In genomic region chr4:21688703-21689200, GRCm38 (mm10) we compare ENCODE assay signal across 8 mouse cellular contexts. TPM values are rescaled to one million over a fixed set of nuclear protein-coding genes. Genes with fewer than 3 reads are reported as not detected.
DNase-seq lines count a peak whose midpoint lies in the region; ATAC-seq and TF ChIP-seq lines count a peak whose summit lies in the region.

No protein-coding gene starts in this region.

- no peak overlapping the region for H3K4me3 ChIP-seq in cerebellum, adult 2 months (replicated peaks; ENCODE audit: insufficient read depth, low read depth, low read length)
- peak overlapping the region; percentile 68 for H3K4me3 ChIP-seq in ES-Bruce4 (ENCODE audit: low read depth, low read length)
- H3K4me3 ChIP-seq in embryonic fibroblast, embryonic 13.5 days (ENCODE audit: insufficient read depth, low read length), result peak overlapping the region; percentile 19
- peak overlapping the region; percentile 39 for H3K4me3 ChIP-seq in intestine, embryonic 14.5 days (ENCODE audit: low read depth, low read length)
- H3K4me3 ChIP-seq in midbrain, embryonic 10.5 days, result peak overlapping the region; percentile 64

- peak overlapping the region; percentile 83 for H3K9ac ChIP-seq in ES-Bruce4 (ENCODE audit: low read depth, poor library complexity, severe bottlenecking)
- no peak overlapping the region for H3K9ac ChIP-seq in intestine, embryonic 14.5 days (ENCODE audit: low read length)

- H3K9me3 ChIP-seq in ES-Bruce4 (replicated peaks; ENCODE audit: control insufficient read depth, insufficient read depth, low read length, poor library complexity, severe bottlenecking), result no peaks in the 10 kb centered on the region
- no peaks in the 10 kb centered on the region for H3K9me3 ChIP-seq in intestine, embryonic 14.5 days (ENCODE audit: control insufficient read depth, low read length)
- H3K9me3 ChIP-seq in midbrain, embryonic 10.5 days (replicated peaks), result no peaks in the 10 kb centered on the region

- H3K27ac ChIP-seq in cerebellum, adult 2 months (ENCODE audit: insufficient read depth, low read length), result no peak overlapping the region
- H3K27ac ChIP-seq in ES-Bruce4 (ENCODE audit: insufficient read depth, low read length), result no peak overlapping the region
- no peak overlapping the region for H3K27ac ChIP-seq in embryonic fibroblast, embryonic 13.5 days (ENCODE audit: insufficient read depth, low read length)
- H3K27ac ChIP-seq in intestine, embryonic 14.5 days (ENCODE audit: low read depth), result no peak overlapping the region
- H3K27ac ChIP-seq in midbrain, embryonic 10.5 days (replicated peaks), result peak overlapping the region; percentile 73

- under 1% methylated on average over 64 of the region's 64 CpGs for WGBS in cerebellum, adult 2 months
- 1% methylated on average over 34 of the region's 64 CpGs for WGBS in intestine, embryonic 14.5 days
- under 1% methylated on average over 64 of the region's 64 CpGs for WGBS in midbrain, embryonic 10.5 days

- ATAC-seq in intestine, embryonic 14.5 days (replicated peaks; ENCODE audit: low FRiP score, low TSS enrichment, low read depth), result peak; percentile 66; the same call in 1 of the 2 replicates
- no peak for ATAC-seq in activated CD4-positive, CD25-positive, alpha-beta regulatory T cell, adult 4 months

- TF ChIP-seq CTCF in cerebellum, adult 2 months (IDR thresholded peaks at IDR 0.05; ENCODE audit: borderline replicate concordance, insufficient read depth, low read depth, low read length), result no peak
- TF ChIP-seq CTCF in ES-Bruce4 (IDR thresholded peaks at IDR 0.05; ENCODE audit: low read depth, low read length), result no peak
- no peak for TF ChIP-seq CTCF in embryonic fibroblast, embryonic 13.5 days (IDR thresholded peaks at IDR 0.05; ENCODE audit: borderline replicate concordance, insufficient read depth, low read length)

- H3K27me3 ChIP-seq in cerebellum, adult 2 months (ENCODE audit: control insufficient read depth, insufficient read depth, low read length), result peaks cover 21% of the 10 kb centered on the region; the same call in 1 of the 2 replicates
- H3K27me3 ChIP-seq in ES-Bruce4 (ENCODE audit: control insufficient read depth, insufficient read depth, low read length, poor library complexity, severe bottlenecking), result peaks cover 45% of the 10 kb centered on the region
- peaks cover 99% of the 10 kb centered on the region for H3K27me3 ChIP-seq in intestine, embryonic 14.5 days (replicated peaks; ENCODE audit: control insufficient read depth, insufficient read depth, low read length)
- peaks cover 100% of the 10 kb centered on the region for H3K27me3 ChIP-seq in midbrain, embryonic 10.5 days (ENCODE audit: low read depth, poor library complexity, severe bottlenecking)

- TF ChIP-seq EP300 in ES-Bruce4 (IDR thresholded peaks at IDR 0.05; ENCODE audit: insufficient read depth, low read depth, low read length), result no peak

- peak overlapping the region; percentile 74 for H3K4me2 ChIP-seq in intestine, embryonic 14.5 days (ENCODE audit: low read length)

- no peak for TF ChIP-seq POLR2A in cerebellum, adult 2 months (IDR thresholded peaks at IDR 0.05; ENCODE audit: borderline replicate concordance, insufficient read depth, low read length)
- no peak for TF ChIP-seq POLR2A in ES-Bruce4 (IDR thresholded peaks at IDR 0.05; ENCODE audit: insufficient read depth, low read length)
- TF ChIP-seq POLR2A in embryonic fibroblast, embryonic 13.5 days (IDR thresholded peaks at IDR 0.05; ENCODE audit: low read depth, low read length), result no peak

- no peaks in the 10 kb centered on the region for H3K36me3 ChIP-seq in ES-Bruce4 (ENCODE audit: control insufficient read depth, insufficient read depth, low read length, poor library complexity, severe bottlenecking)
- H3K36me3 ChIP-seq in intestine, embryonic 14.5 days (ENCODE audit: control insufficient read depth, insufficient read depth, low read length), result no peaks in the 10 kb centered on the region
- H3K36me3 ChIP-seq in midbrain, embryonic 10.5 days, result no peaks in the 10 kb centered on the region

- H3K4me1 ChIP-seq in cerebellum, adult 2 months (ENCODE audit: control insufficient read depth, insufficient read depth, low read length), result no peaks in the 10 kb centered on the region
- no peaks in the 10 kb centered on the region for H3K4me1 ChIP-seq in ES-Bruce4 (ENCODE audit: control insufficient read depth, insufficient read depth, low read length)
- no peaks in the 10 kb centered on the region for H3K4me1 ChIP-seq in embryonic fibroblast, embryonic 13.5 days (ENCODE audit: control insufficient read depth, insufficient read depth, low read length)
- 0 out of 2 replicates have a peak, but pooled peaks cover 6% of the 10 kb centered on the region for H3K4me1 ChIP-seq in intestine, embryonic 14.5 days (replicated peaks; ENCODE audit: control insufficient read depth, insufficient read depth, low read length)
- H3K4me1 ChIP-seq in midbrain, embryonic 10.5 days, result peaks cover 51% of the 10 kb centered on the region

- DNase-seq in cerebellum, adult 2 months, result peak; percentile 23 to 44
- DNase-seq in cerebellum, adult 9-10 months, result no peak
- DNase-seq in intestine, embryonic 14.5 days (ENCODE audit: low spot score), result peak; percentile 78
- peak; percentile 81 for DNase-seq in midbrain, embryonic 10.5 days (ENCODE audit: low spot score)
- no peak for DNase-seq in frontal cortex, postnatal 14 days (ENCODE audit: low spot score in 2 of 2)

RNA-seq across cellular contexts. Expression of gene Prdm13, which starts 3.0 kb away (rescaled TPM):
- polyA plus RNA-seq in cerebellum, adult 2 months (2012; rRNA removed), result not detected in 2 replicates
- not detected in 2 replicates for polyA plus RNA-seq in ES-Bruce4 (2011; ENCODE audit: insufficient read depth, insufficient read length, low read depth, missing spikeins)
- polyA plus RNA-seq in embryonic fibroblast, embryonic 13.5 days (2011; ENCODE audit: insufficient read length, low read depth, missing spikeins), result not detected in 2 replicates
- not detected in 2 replicates for polyA plus RNA-seq in intestine, embryonic 14.5 days (2014; fragmentation: Nextera tagmentation; extraction: Ambion mirVana)
- polyA plus RNA-seq in midbrain, embryonic 10.5 days (2016; fragmentation: Nextera tagmentation; extraction: Ambion mirVana), result 0.06 and 0.15 TPM in 2 replicates
- polyA plus RNA-seq in activated CD4-positive, CD25-positive, alpha-beta regulatory T cell, adult 4 months (2017; shearing (Covaris generic)), result not detected

RNA-seq across cellular contexts. Expression of gene Ccnc, which starts 38.7 kb away (rescaled TPM):
- 27.7 and 28.3 TPM in 2 replicates for polyA plus RNA-seq in cerebellum, adult 2 months (2012; rRNA removed)
- polyA plus RNA-seq in ES-Bruce4 (2011; ENCODE audit: insufficient read depth, insufficient read length, low read depth, missing spikeins), result 79.5 and 95.5 TPM in 2 replicates
- 45.0 and 49.6 TPM in 2 replicates for polyA plus RNA-seq in embryonic fibroblast, embryonic 13.5 days (2011; ENCODE audit: insufficient read length, low read depth, missing spikeins)
- polyA plus RNA-seq in intestine, embryonic 14.5 days (2014; fragmentation: Nextera tagmentation; extraction: Ambion mirVana), result 36.9 and 40.6 TPM in 2 replicates
- polyA plus RNA-seq in midbrain, embryonic 10.5 days (2016; fragmentation: Nextera tagmentation; extraction: Ambion mirVana), result 67.5 and 67.9 TPM in 2 replicates
- polyA plus RNA-seq in activated CD4-positive, CD25-positive, alpha-beta regulatory T cell, adult 4 months (2017; shearing (Covaris generic)), result 10 to 100 TPM; 40.3 to 44.3 TPM

Comparison
In these comparisons a context has a peak if more than half of its experiments do, and no peak if none do; other contexts are left out.
1. DNase-seq: peak in cerebellum, adult 2 months (2 of 2), intestine, embryonic 14.5 days (single experiment) and midbrain, embryonic 10.5 days (single experiment); none in cerebellum, adult 9-10 months (single experiment) and frontal cortex, postnatal 14 days (0 of 2).